Mouse (Mus musculus) MEL (cell line): Measurements from ENCODE around the gene Fermt1. TPM values are rescaled to one million over a fixed set of nuclear protein-coding genes. Genes with fewer than 3 reads are reported as not detected.

Source experiments
- DNase-seq: peaks from one replicate; pipeline ENCODE4 v3.0.0; 2011; ENCODE audit warnings: low read depth, low spot score
- H3K27ac ChIP-seq: 2 replicates; pipeline ENCODE4 v1.5.1; 2012; ENCODE audit warnings: low read depth, mild to moderate bottlenecking, control low read depth, low read length, moderate library complexity; ENCODE audit not compliant: control insufficient read depth
- H3K27me3 ChIP-seq, 2 experiments: fragments of 150-350 bp in 1 of 2; sonication (generic) in 1 of 2; 2 replicates each; pipeline ENCODE4 v1.6.1; 2012; ENCODE audit warnings: low read length in 2 of 2, mild to moderate bottlenecking in 2 of 2, improper control_type of control experiment in 1 of 2, moderate library complexity in 1 of 2; ENCODE audit not compliant: insufficient read depth in 2 of 2, control insufficient read depth in 1 of 2
- H3K36me3 ChIP-seq, 2 experiments: 2 replicates each; pipeline ENCODE4 v1.6.1; 2012 to 2014; ENCODE audit warnings: low read length in 2 of 2, improper control_type of control experiment in 1 of 2, inconsistent platforms in 1 of 2, mild to moderate bottlenecking in 1 of 2; ENCODE audit not compliant: insufficient read depth in 2 of 2, control insufficient read depth in 1 of 2
- H3K4me1 ChIP-seq, 2 experiments: fragments of 150-350 bp in 1 of 2; sonication (generic) in 1 of 2; 2 replicates each; pipeline ENCODE4 v1.6.1; 2012; ENCODE audit warnings: low read length in 2 of 2, improper control_type of control experiment in 1 of 2, mild to moderate bottlenecking in 1 of 2; ENCODE audit not compliant: insufficient read depth in 2 of 2, control insufficient read depth in 1 of 2
- H3K4me3 ChIP-seq, 2 experiments: fragments of 150-350 bp in 1 of 2; sonication (generic) in 1 of 2; 2 replicates each; pipeline ENCODE4 v1.5.1; 2012; ENCODE audit warnings: low read depth in 2 of 2, low read length in 2 of 2, mild to moderate bottlenecking in 2 of 2, moderate library complexity in 2 of 2, control low read depth in 1 of 2, improper control_type of control experiment in 1 of 2; ENCODE audit not compliant: control insufficient read depth in 1 of 2, insufficient read depth in 1 of 2
- H3K79me2 ChIP-seq: 2 replicates; pipeline ENCODE4 v1.6.1; 2012; ENCODE audit warnings: mild to moderate bottlenecking, low read length, moderate library complexity; ENCODE audit not compliant: control insufficient read depth, poor library complexity, insufficient read depth
- H3K9ac ChIP-seq: 2 replicates; pipeline ENCODE4 v1.6.1; 2012; ENCODE audit warnings: low read depth, mild to moderate bottlenecking, control low read depth, low read length, moderate library complexity; ENCODE audit not compliant: control insufficient read depth, poor library complexity, severe bottlenecking
- H3K9me3 ChIP-seq: fragments of 150-350 bp; sonication (generic); replicated peaks from 2 replicates; pipeline ENCODE4 v1.6.1; 2012; ENCODE audit warnings: mild to moderate bottlenecking, low read length, improper control_type of control experiment, moderate library complexity; ENCODE audit not compliant: insufficient read depth
- BHLHE40 ChIP-seq: IDR thresholded peaks from 2 replicates; pipeline ENCODE4 v1.6.1; 2012; ENCODE audit warnings: low read depth, mild to moderate bottlenecking, inconsistent platforms, low read length, improper control_type of control experiment, borderline replicate concordance
- CHD1 ChIP-seq: IDR thresholded peaks from 2 replicates; pipeline ENCODE4 v1.6.1; 2012; ENCODE audit warnings: low read depth, mild to moderate bottlenecking, inconsistent platforms, low read length, improper control_type of control experiment
- E2F4 ChIP-seq: IDR thresholded peaks from 2 replicates; pipeline ENCODE4 v1.6.1; 2011; ENCODE audit warnings: low read depth, low read length, improper control_type of control experiment, borderline replicate concordance
- ELF1 ChIP-seq: IDR thresholded peaks from 2 replicates; pipeline ENCODE4 v1.6.1; 2014; ENCODE audit warnings: low read depth, mild to moderate bottlenecking, inconsistent platforms, low read length, improper control_type of control experiment, moderate library complexity
- EP300 ChIP-seq, 2 experiments: IDR thresholded peaks; 2 replicates each; pipeline ENCODE4 v1.6.1; 2011; ENCODE audit warnings: improper control_type of control experiment in 2 of 2, low read length in 2 of 2, low read depth in 1 of 2, mild to moderate bottlenecking in 1 of 2
- GABPA ChIP-seq: IDR thresholded peaks from 2 replicates; pipeline ENCODE4 v1.6.1; 2012; ENCODE audit warnings: low read depth, mild to moderate bottlenecking, inconsistent platforms, low read length, improper control_type of control experiment, moderate library complexity
- GATA1 ChIP-seq: IDR thresholded peaks from 2 replicates; pipeline ENCODE4 v1.6.1; 2011; ENCODE audit warnings: low read depth, low read length, improper control_type of control experiment
- HCFC1 ChIP-seq: IDR thresholded peaks from 2 replicates; pipeline ENCODE4 v1.6.1; 2012; ENCODE audit warnings: low read depth, mild to moderate bottlenecking, inconsistent platforms, low read length, improper control_type of control experiment, moderate library complexity
- JUND ChIP-seq: IDR thresholded peaks from 2 replicates; pipeline ENCODE4 v1.6.1; 2011; ENCODE audit warnings: low read depth, mild to moderate bottlenecking, improper control_type of control experiment, low read length
- KAT2A ChIP-seq: conservative IDR thresholded peaks from 2 replicates; pipeline ENCODE4 v1.6.1; 2012; ENCODE audit warnings: low read depth, low read length, improper control_type of control experiment, inconsistent platforms
- MAFK ChIP-seq: IDR thresholded peaks from 2 replicates; pipeline ENCODE4 v1.6.1; 2011; ENCODE audit warnings: low read depth, mild to moderate bottlenecking, low read length, improper control_type of control experiment, borderline replicate concordance
- MAX ChIP-seq: IDR thresholded peaks from 2 replicates; pipeline ENCODE4 v1.6.1; 2011; ENCODE audit warnings: low read length, improper control_type of control experiment
- MAZ ChIP-seq: IDR thresholded peaks from 2 replicates; pipeline ENCODE4 v1.6.1; 2012; ENCODE audit warnings: low read depth, mild to moderate bottlenecking, inconsistent platforms, low read length, improper control_type of control experiment
- NRF1 ChIP-seq: IDR thresholded peaks from 2 replicates; pipeline ENCODE4 v1.6.1; 2014; ENCODE audit warnings: low read depth, mild to moderate bottlenecking, inconsistent platforms, low read length, improper control_type of control experiment, moderate library complexity; ENCODE audit not compliant: poor library complexity, insufficient read depth, severe bottlenecking
- RCOR1 ChIP-seq: IDR thresholded peaks from 2 replicates; pipeline ENCODE4 v1.6.1; 2012; ENCODE audit warnings: low read depth, mild to moderate bottlenecking, inconsistent platforms, low read length, improper control_type of control experiment
- SIN3A ChIP-seq: IDR thresholded peaks from 2 replicates; pipeline ENCODE4 v1.6.1; 2012; ENCODE audit warnings: low read length, improper control_type of control experiment, inconsistent platforms
- SMC3 ChIP-seq: IDR thresholded peaks from 2 replicates; pipeline ENCODE4 v1.6.1; 2011; ENCODE audit warnings: low read depth, low read length, improper control_type of control experiment
- USF2 ChIP-seq, 2 experiments: IDR thresholded peaks; 2 replicates each; pipeline ENCODE4 v1.6.1; 2011 to 2012; ENCODE audit warnings: improper control_type of control experiment in 2 of 2, low read length in 2 of 2, borderline replicate concordance in 1 of 2, inconsistent platforms in 1 of 2, low read depth in 1 of 2, mild to moderate bottlenecking in 1 of 2; ENCODE audit not compliant: insufficient read depth in 1 of 2
- ZKSCAN1 ChIP-seq: IDR thresholded peaks from 2 replicates; pipeline ENCODE4 v1.6.1; 2012; ENCODE audit warnings: low read depth, mild to moderate bottlenecking, inconsistent platforms, low read length, improper control_type of control experiment, moderate library complexity
- polyA plus RNA-seq, 2 experiments: library from polyadenylated mRNA; stranded (reverse) in 1 of 2; unstranded in 1 of 2; fragments of >175 nt in 1 of 2; fragments of >200 nt in 1 of 2; gene quantifications; 2 replicates each; pipeline versions ENCODE4 v1.2.1 to v1.2.4; 2012; ENCODE audit warnings: low replicate concordance in 2 of 2, low read depth in 1 of 2; ENCODE audit not compliant: insufficient read length in 2 of 2, insufficient read depth in 1 of 2, missing spikeins in 1 of 2
- total RNA-seq: library from RNA; depleted of rRNA; stranded (reverse); fragments of 300-350 nt; gene quantifications from 2 replicates; pipeline ENCODE4 v1.2.3, GENCODE M21; 2012

The Fermt1 gene
- total and polyA plus RNA-seq, 3 experiments: not detected

DNA sequence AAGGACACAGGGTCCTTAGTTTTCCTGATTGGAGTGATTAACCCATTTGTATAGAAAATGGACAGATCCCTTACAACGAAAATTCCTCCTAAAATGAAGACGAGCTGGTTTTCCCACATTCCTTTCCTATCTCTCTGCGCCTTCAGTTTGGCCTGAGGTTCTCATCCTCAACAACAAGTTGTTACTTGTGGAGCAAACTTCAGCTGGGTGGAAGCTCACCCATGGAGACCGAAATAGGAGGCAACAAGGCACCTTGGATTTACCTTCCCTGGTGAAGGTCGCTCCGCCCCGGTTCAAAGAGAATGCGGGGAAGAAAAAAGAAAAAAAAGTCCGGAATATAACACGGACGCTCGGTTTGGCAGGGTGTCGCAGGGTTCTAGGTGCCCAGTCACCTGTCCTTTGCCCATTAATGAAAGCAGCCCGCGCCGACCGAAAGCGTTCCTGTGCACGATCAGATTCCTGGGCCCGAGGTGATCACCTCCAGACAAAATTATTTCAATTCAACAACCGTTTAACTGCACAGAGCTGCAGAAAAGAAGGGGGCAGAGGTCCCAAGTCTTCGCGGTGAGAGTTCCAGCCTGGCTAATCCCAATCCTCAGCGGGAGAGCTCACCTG lies 888 bp downstream of the Fermt1 start:
- Histone ChIP-seq H3K27me3 (no peaks in the 10 kb centered on the region), H3K36me3 (no peaks in the 10 kb centered on the region)
- TF ChIP-seq E2F4: no peak
- TF ChIP-seq HCFC1: no peak
- no peak for TF ChIP-seq MAX
- no peak for TF ChIP-seq RCOR1
- TF ChIP-seq, all 39 proteins: peak for 0
- no peak overlapping the region for H3K4me3 ChIP-seq
- no peaks in the 10 kb centered on the region for H3K9me3 ChIP-seq
- H3K9ac ChIP-seq: no peak overlapping the region
- no peaks in the 10 kb centered on the region for H3K4me1 ChIP-seq
- no peak for DNase-seq
- H3K79me2 ChIP-seq: no peaks in the 10 kb centered on the region
- no peak overlapping the region for H3K27ac ChIP-seq

- H3K36me3 ChIP-seq: no peaks in the 10 kb centered on the region
- H3K27ac ChIP-seq: no peak overlapping the region
- H3K9me3 ChIP-seq: no peaks in the 10 kb centered on the region
- no peak overlapping the region for H3K9ac ChIP-seq
- H3K27me3 ChIP-seq: no peaks in the 10 kb centered on the region
- H3K79me2 ChIP-seq: no peaks in the 10 kb centered on the region
- no peaks in the 10 kb centered on the region for H3K4me1 ChIP-seq
- H3K4me3 ChIP-seq: no peak overlapping the region
- TF ChIP-seq KAT2A (no peak), NRF1 (no peak), GABPA (no peak), MAZ (no peak), ELF1 (no peak), CHD1 (no peak), BHLHE40 (no peak), JUND (no peak), USF2 (IDR thresholded peaks at IDR 0.05; ENCODE audit: borderline replicate concordance in 1 of 2, insufficient read depth in 1 of 2, low read depth in 1 of 2, low read length in 2 of 2) (no peak), ZKSCAN1 (no peak), SMC3 (no peak), GATA1 (no peak), MAFK (no peak), SIN3A (no peak), EP300 (IDR thresholded peaks at IDR 0.05; ENCODE audit: low read depth in 1 of 2, low read length in 2 of 2) (no peak)
- DNase-seq: no peak
These were observed 1.7 kb downstream of the Fermt1 start for GRCm38 (mm10) chr2:132943997-132944396.
